Mouse (Mus musculus) limb, embryonic 12.5 days (tissue): ENCODE data around the gene Msh2. TPM values are rescaled to one million over a fixed set of nuclear protein-coding genes. Genes with fewer than 3 reads are reported as not detected.
"Not testable (repeated sequence)": the region's sequence is repeated elsewhere in the genome, so short reads cannot be mapped to it uniquely, and the experiment has no call there.

Experiments
- ATAC-seq: fragments of 200-750 bp; cut with Nextera tagmentation; 2 replicates; pipeline ENCODE4 v1.8.0; 2017; ENCODE audit warnings: low read depth, moderate TSS enrichment; ENCODE audit not compliant: insufficient number of reproducible peaks, insufficient read depth, low FRiP score, low TSS enrichment
- H3K27ac ChIP-seq: fragments of 300-500 bp; sonication (generic); 2 replicates; pipeline ENCODE4 v1.5.1; 2016; ENCODE audit warnings: mild to moderate bottlenecking, moderate library complexity
- H3K27me3 ChIP-seq: fragments of 300-500 bp; sonication (generic); 2 replicates; pipeline ENCODE4 v1.6.1; 2016; ENCODE audit warnings: mild to moderate bottlenecking, moderate library complexity
- H3K36me3 ChIP-seq: fragments of 300-500 bp; sonication (generic); 2 replicates; pipeline ENCODE4 v1.6.1; 2016; ENCODE audit warnings: mild to moderate bottlenecking, moderate library complexity
- H3K4me1 ChIP-seq: fragments of 300-500 bp; sonication (generic); replicated peaks from 2 replicates; pipeline ENCODE4 v1.6.1; 2016
- H3K4me2 ChIP-seq: fragments of 300-500 bp; sonication (generic); 2 replicates; pipeline ENCODE4 v1.6.1; 2016; ENCODE audit warnings: mild to moderate bottlenecking, moderate library complexity
- H3K4me3 ChIP-seq: fragments of 300-500 bp; sonication (generic); replicated peaks from 2 replicates; pipeline ENCODE4 v1.5.1; 2016; ENCODE audit warnings: mild to moderate bottlenecking
- H3K9ac ChIP-seq: fragments of 300-500 bp; sonication (generic); replicated peaks from 2 replicates; pipeline ENCODE4 v1.6.1; 2016; ENCODE audit warnings: mild to moderate bottlenecking, moderate library complexity
- H3K9me3 ChIP-seq: fragments of 300-500 bp; sonication (generic); 2 replicates; pipeline ENCODE4 v1.6.1; 2016; ENCODE audit warnings: mild to moderate bottlenecking, moderate library complexity
- WGBS: fragments of 180-500 bp; shearing (Covaris S2); methylation state at CpG from one replicate; pipeline ENCODE4 v1.1.7; 2016; 5-methylcytosine and 5-hydroxymethylcytosine counted together
- polyA plus RNA-seq: library from polyadenylated mRNA; unstranded; fragments of >200 nt; fragmentation: Nextera tagmentation; extraction: Ambion mirVana; gene quantifications from 2 replicates; pipeline ENCODE4 v1.2.1, GENCODE M21; 2016

Msh2 gene
- 119 and 131 TPM in 2 replicates for polyA plus RNA-seq

DNA sequence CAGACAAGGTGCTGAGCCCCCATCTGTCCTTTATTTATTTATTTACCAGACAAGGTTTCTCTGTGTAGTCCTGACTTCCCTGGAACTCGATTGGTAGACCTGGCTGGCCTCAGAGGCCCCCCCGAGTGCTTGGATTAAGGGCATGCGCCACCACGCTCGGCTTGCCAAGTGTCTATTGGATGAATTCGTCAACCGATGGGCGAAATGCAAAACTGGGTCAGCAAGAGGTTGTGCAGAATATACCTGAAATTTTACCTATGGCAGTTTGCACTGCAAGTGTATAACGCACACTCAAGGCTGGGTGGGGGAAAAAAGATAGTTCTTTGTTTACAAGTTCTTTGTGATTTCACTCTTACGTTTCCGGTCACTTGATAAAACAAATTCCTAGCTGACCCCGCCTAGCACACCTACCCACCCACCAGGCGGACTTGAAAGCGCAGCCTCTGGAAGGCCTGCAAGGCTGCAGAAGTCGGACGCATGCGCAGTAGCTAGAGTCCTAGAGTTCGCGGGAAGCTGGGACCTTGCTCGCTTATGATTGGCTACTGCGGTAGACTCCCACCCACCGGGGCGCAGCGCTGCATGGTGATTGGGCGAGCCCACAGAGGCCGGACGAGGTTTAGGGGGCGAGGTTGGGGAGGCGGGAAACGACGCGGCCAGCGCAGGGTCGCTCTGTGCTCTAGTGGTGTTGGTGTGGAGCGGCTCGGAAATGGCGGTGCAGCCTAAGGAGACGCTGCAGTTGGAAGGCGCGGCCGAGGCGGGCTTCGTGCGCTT is at the start of gene Msh2:
Gene Msh2 (plus strand): TSS at position 441 of the 771 bp plus-strand sequence.
- Histone ChIP-seq H3K27ac (peak within 1 kb of the TSS; percentile 91), H3K36me3 (peaks cover 5% of the 10 kb centered on the region), H3K4me3 (peak within 1 kb of the TSS; percentile 92), H3K4me2 (peak within 1 kb of the TSS; percentile 78), H3K4me1 (peaks cover 20% of the 10 kb centered on the region), H3K9me3 (no peaks in the 10 kb centered on the region), H3K27me3 (no peaks in the 10 kb centered on the region), H3K9ac (peak within 1 kb of the TSS; percentile 90)
- under 1% methylated on average over 44 of the region's 44 CpGs for WGBS
- ATAC-seq = peak; percentile 99

DNA sequence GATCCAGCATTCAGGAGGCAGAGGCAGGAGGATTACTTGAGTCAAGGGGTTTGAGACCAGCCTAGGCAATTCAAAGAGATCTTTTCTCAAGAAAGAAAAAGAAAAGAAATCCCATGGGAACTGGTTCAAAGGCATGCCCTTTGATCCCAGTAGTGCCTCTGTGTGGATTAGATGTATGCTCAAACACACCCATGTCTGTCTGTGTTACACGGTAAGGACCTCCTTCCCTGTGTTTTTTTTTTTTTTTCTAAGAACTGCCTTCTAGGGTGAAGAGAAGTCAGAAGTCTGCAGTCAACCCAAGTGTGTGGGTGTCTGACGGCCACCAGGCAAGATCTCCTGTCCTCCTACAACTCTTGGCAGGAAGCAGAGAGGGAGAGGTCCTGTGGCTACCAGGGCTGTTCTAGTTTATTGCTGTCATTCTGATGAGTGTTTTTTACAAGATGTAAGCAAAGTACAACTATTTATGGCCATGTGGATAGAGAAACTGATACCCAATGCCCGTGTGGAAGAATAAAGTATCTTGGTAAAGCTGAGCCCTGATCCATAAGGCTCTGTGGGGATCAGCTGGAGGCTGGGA is 46.5 kb upstream of the Msh2 start:
- H3K27me3 ChIP-seq = no peaks in the 10 kb centered on the region
- 39% methylated on average over 3 of the region's 3 CpGs for WGBS
- H3K9ac ChIP-seq = no peak overlapping the region
- H3K4me3 ChIP-seq = no peak overlapping the region
- H3K4me2 ChIP-seq = no peak overlapping the region
- H3K36me3 ChIP-seq = no peaks in the 10 kb centered on the region
- no peak for ATAC-seq
- H3K27ac ChIP-seq = no peak overlapping the region
- peaks cover 10% of the 10 kb centered on the region; the same call in 1 of the 2 replicates for H3K4me1 ChIP-seq
- H3K9me3 ChIP-seq = no peaks in the 10 kb centered on the region

DNA sequence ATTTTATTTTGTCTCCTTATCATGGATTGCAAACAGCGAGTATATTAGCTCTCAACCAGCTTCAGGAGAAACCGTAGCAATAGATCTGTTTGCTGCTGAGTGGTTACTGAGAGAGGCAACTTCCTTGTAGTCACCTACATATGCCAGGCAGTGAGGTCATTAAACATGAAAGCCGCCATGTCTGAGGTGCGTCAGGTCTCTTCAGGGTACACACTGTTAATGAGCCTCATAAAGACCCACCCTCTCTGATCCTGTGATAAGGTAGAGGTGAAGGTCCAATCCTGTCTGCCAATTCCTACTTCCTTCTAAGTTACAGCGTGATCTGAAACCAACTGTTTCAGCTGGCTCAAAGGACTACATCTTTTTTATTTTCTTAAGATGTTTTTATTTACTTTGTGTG is 44.0 kb upstream of the Msh2 start:
- Histone ChIP-seq H3K36me3 (no peaks in the 10 kb centered on the region), H3K4me3 (no peak overlapping the region), H3K4me2 (no peak overlapping the region), H3K27me3 (no peaks in the 10 kb centered on the region), H3K4me1 (peaks cover 10% of the 10 kb centered on the region; the same call in 1 of the 2 replicates), H3K27ac (peak overlapping the region; percentile 54; the same call in 1 of the 2 replicates), H3K9me3 (no peaks in the 10 kb centered on the region), H3K9ac (no peak overlapping the region)
- 63% methylated on average over 5 of the region's 5 CpGs for WGBS
- no peak for ATAC-seq

- no peak overlapping the region for H3K9ac ChIP-seq
- no peaks in the 10 kb centered on the region for H3K9me3 ChIP-seq
- no peak overlapping the region for H3K4me3 ChIP-seq
- H3K27ac ChIP-seq = peak overlapping the region; percentile 54
- no peak for ATAC-seq
- H3K4me2 ChIP-seq = no peak overlapping the region
- H3K27me3 ChIP-seq = no peaks in the 10 kb centered on the region
- H3K36me3 ChIP-seq = no peaks in the 10 kb centered on the region
- H3K4me1 ChIP-seq = peaks cover 10% of the 10 kb centered on the region; the same call in 1 of the 2 replicates
- 23% methylated on average over 7 of the region's 7 CpGs for WGBS
Observed at GRCm38 (mm10) chr17:87628706-87629105, 43.4 kb upstream of the Msh2 start.

DNA sequence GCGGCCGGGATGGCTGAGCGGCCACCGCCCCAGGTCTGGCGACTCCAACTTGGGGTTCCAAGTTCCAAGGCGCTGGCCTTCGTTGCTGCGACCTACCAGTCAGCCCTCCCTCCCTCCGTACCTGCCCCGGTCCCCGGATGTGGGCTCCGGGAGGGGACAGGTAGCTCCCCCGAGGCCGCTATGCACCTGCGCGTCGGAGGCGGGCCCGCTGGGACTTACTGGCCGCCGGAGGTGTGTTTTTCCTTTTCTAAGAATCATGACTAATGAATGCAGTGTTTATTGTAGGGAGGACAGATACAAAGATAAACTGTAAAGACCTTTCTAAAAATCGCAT is 35.1 kb upstream of the Msh2 start:
- H3K27ac ChIP-seq = peak overlapping the region; percentile 18; the same call in 1 of the 2 replicates

GRCm38 (mm10) chr17:87639242-87639641 is 32.9 kb upstream of the Msh2 start:
- 76% methylated on average over 5 of the region's 5 CpGs for WGBS
- peaks cover 10% of the 10 kb centered on the region; the same call in 1 of the 2 replicates for H3K4me1 ChIP-seq
- H3K27ac ChIP-seq = no peak overlapping the region
- H3K9ac ChIP-seq = no peak overlapping the region
- H3K27me3 ChIP-seq = peaks cover 48% of the 10 kb centered on the region
- ATAC-seq = no peak
- no peaks in the 10 kb centered on the region for H3K36me3 ChIP-seq
- no peaks in the 10 kb centered on the region for H3K9me3 ChIP-seq
- H3K4me3 ChIP-seq = no peak overlapping the region
- H3K4me2 ChIP-seq = no peak overlapping the region

More for the DNA sequence above, 35.1 kb upstream of the Msh2 start:
- H3K27me3 ChIP-seq = peaks cover 48% of the 10 kb centered on the region
- peak overlapping the region; percentile 90 for H3K4me2 ChIP-seq
- WGBS = 3% methylated on average over 20 of the region's 22 CpGs
- no peaks in the 10 kb centered on the region for H3K9me3 ChIP-seq
- no peak for ATAC-seq
- H3K36me3 ChIP-seq = no peaks in the 10 kb centered on the region
- peaks cover 10% of the 10 kb centered on the region; the same call in 1 of the 2 replicates for H3K4me1 ChIP-seq
- H3K4me3 ChIP-seq = peak overlapping the region; percentile 61
- H3K9ac ChIP-seq = peak overlapping the region; percentile 65

- 92% methylated on average over 27 of the region's 27 CpGs for WGBS
- ATAC-seq = no peak
- no peaks in the 10 kb centered on the region for H3K36me3 ChIP-seq
- H3K4me2 ChIP-seq = no peak overlapping the region
- no peak overlapping the region for H3K27ac ChIP-seq
- H3K4me1 ChIP-seq = peaks cover 10% of the 10 kb centered on the region; the same call in 1 of the 2 replicates
- no peak overlapping the region for H3K9ac ChIP-seq
- H3K27me3 ChIP-seq = peaks cover 38% of the 10 kb centered on the region
- H3K9me3 ChIP-seq = no peaks in the 10 kb centered on the region
- no peak overlapping the region for H3K4me3 ChIP-seq
Observed at GRCm38 (mm10) chr17:87640272-87640671, 31.9 kb upstream of the Msh2 start.

DNA sequence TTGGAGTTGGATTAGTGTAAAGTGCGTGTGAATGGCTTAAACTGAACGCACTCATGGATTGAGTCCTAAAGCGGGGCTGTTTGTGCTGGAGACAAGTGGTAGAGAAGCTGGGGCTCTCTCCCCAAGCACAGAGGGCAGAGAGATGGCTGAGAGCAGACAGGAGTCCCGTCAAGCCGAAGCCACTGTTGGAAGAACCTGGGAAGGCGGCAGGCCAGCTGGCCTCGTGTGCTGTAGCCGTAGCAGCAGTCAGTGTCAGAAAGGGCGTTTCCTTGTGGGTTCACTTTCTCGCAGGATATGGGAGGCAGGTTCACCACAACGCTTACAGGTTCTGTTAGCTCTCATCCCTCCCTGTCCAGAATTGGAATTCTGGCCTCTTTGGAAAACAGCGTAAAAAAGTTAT is 31.1 kb upstream of the Msh2 start:
- no peaks in the 10 kb centered on the region for H3K9me3 ChIP-seq
- 79% methylated on average over 12 of the region's 12 CpGs for WGBS
- H3K36me3 ChIP-seq = no peaks in the 10 kb centered on the region
- peaks cover 5% of the 10 kb centered on the region; the same call in 1 of the 2 replicates for H3K4me1 ChIP-seq
- no peak overlapping the region for H3K4me2 ChIP-seq
- no peak overlapping the region for H3K9ac ChIP-seq
- no peak overlapping the region for H3K4me3 ChIP-seq
- no peak overlapping the region for H3K27ac ChIP-seq
- peaks cover 31% of the 10 kb centered on the region for H3K27me3 ChIP-seq
- ATAC-seq = no peak

GRCm38 (mm10) chr17:87642744-87643143 is 29.4 kb upstream of the Msh2 start:
- H3K36me3 ChIP-seq = no peaks in the 10 kb centered on the region
- H3K4me1 ChIP-seq = no peaks in the 10 kb centered on the region
- no peak for ATAC-seq
- no peak overlapping the region for H3K27ac ChIP-seq
- no peak overlapping the region for H3K4me3 ChIP-seq
- H3K27me3 ChIP-seq = peaks cover 18% of the 10 kb centered on the region
- H3K9ac ChIP-seq = no peak overlapping the region
- 85% methylated on average over 8 of the region's 8 CpGs for WGBS
- H3K4me2 ChIP-seq = no peak overlapping the region
- H3K9me3 ChIP-seq = no peaks in the 10 kb centered on the region

GRCm38 (mm10) chr17:87655616-87656015 is 16.5 kb upstream of the Msh2 start:
- H3K27me3 ChIP-seq, ATAC-seq: not testable (repeated sequence)
- WGBS = 93% methylated on average over 5 of the region's 5 CpGs

DNA sequence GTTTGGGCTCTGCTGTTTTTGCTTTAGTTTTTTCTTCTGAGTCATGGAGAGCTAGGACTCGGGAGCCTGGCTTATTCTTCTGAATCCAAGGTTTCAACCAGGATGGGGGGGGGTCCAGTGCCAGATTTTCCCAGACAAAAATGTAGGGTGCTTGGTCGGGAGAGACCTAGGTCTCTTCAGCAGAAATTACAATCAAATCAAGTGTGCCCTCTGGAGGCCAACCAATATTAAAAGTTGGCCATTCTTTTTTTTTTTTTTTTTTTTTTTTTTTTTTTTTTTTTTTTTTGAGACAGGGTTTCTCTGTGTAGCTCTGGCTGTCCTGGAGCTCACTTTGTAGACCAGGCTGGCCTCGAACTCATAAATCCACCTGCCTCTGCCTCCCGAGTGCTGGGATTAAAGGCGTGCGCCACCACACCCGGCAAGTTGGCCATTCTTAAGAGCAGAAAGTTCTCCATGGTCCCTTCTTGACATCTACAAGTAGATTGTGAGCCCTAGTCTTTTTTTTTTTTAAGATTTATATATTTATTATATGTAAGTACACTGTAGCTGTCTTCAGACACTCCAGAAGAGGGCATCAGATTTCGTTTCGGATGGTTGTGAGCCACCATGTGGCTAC is 10.1 kb upstream of the Msh2 start:
- not testable (repeated sequence) for ATAC-seq

More at GRCm38 (mm10) chr17:87655616-87656015, 16.5 kb upstream of the Msh2 start:
- H3K4me3 ChIP-seq, H3K36me3 ChIP-seq, H3K9ac ChIP-seq, H3K27ac ChIP-seq, H3K9me3 ChIP-seq, H3K4me1 ChIP-seq, H3K4me2 ChIP-seq: not testable (repeated sequence)

More for the DNA sequence above, 10.1 kb upstream of the Msh2 start:
- 84% methylated on average over 9 of the region's 9 CpGs for WGBS
- not testable (repeated sequence) for H3K4me1 ChIP-seq, H3K9me3 ChIP-seq, H3K36me3 ChIP-seq, H3K4me2 ChIP-seq, H3K27ac ChIP-seq, H3K9ac ChIP-seq, H3K27me3 ChIP-seq, H3K4me3 ChIP-seq
